Mouse (Mus musculus) Muller cell, postnatal 12 days (primary cell): ENCODE measurements around the gene Lingo1.

ENCODE experiments used
- DNase-seq: peaks from one replicate; pipeline ENCODE4 v3.0.0-alpha.2; 2015; ENCODE audit errors: inconsistent ontology term

The Lingo1 gene

GRCm38 (mm10) chr9:56678929-56679681 is 117.2 kb downstream of the Lingo1 start:
- DNase-seq: no peak

GRCm38 (mm10) chr9:56675696-56676095 is 120.6 kb downstream of the Lingo1 start:
- no peak for DNase-seq

- DNase-seq: no peak
Observed at GRCm38 (mm10) chr9:56669605-56670221, 126.6 kb downstream of the Lingo1 start.

GRCm38 (mm10) chr9:56664136-56664535 is 132.1 kb downstream of the Lingo1 start:
- DNase-seq: peak; percentile 23

- no peak for DNase-seq
Observed at GRCm38 (mm10) chr9:56662946-56663345, 133.3 kb downstream of the Lingo1 start.

DNA sequence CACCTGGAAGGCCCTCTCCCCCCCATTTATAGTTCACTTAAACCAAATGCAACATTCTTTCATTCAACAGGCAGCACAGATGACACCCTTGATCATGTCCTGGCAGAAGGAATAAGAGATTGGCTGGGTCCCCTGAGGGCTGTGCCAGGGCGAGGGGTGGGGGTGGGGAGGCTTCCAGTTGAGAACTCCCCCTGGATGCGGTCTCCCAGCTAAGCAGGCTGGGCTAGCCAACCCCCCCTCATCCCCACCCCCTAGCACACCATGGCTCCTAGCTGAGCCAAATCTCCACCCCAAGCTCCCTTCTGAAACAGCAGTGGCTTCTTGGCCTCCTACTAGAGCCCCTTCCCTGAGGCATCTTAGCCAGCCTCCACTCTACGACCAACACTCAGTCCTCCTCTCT is 133.9 kb downstream of the Lingo1 start:
- DNase-seq: no peak

- DNase-seq: no peak
Observed at GRCm38 (mm10) chr9:56661217-56661840, 134.9 kb downstream of the Lingo1 start.

- no peak for DNase-seq
Observed at GRCm38 (mm10) chr9:56658580-56658979, 137.7 kb downstream of the Lingo1 start.

- no peak for DNase-seq
Observed at GRCm38 (mm10) chr9:56657996-56658398, 138.3 kb downstream of the Lingo1 start.

- DNase-seq: no peak
Observed at GRCm38 (mm10) chr9:56656766-56657542, 139.3 kb downstream of the Lingo1 start.

DNA sequence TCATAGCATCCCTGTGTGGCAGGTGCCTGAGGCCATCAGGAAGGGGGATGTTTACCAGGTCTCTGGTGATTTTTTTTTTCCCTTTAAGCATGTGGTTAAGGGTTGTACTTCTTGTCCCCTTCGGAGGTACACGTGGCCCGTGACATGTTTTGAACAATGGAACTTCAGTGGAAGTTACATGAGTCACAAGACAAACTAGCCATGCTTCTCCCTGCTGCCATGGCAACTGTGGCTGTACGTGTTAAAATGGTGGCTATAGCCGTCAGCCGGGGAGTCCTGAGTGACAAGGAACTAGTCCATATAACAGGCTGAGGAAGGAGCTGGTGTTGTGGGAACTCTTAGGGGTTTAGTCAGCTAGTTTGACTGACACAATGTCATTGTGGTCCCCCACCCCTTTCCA is 141.1 kb downstream of the Lingo1 start:
- DNase-seq: no peak

DNA sequence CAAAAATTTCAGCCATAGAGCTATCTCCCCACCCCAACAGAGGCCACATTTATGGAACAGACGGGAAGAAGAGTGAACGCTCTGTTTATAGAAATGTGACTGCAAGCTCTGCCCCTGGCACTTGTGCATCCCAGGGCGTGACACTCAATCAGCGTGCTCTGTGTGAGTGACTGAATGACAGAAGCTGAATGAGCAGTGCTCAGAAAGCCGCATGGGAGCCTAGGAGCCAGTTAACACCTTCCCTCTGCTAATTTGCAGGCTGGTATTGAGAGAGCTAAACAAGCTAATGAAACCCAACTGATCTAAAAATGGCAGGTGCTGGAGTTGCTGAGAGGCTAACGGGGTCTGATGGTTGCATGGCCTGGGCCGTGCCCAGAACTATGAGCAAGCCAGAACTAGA is 143.7 kb downstream of the Lingo1 start:
- no peak for DNase-seq

DNA sequence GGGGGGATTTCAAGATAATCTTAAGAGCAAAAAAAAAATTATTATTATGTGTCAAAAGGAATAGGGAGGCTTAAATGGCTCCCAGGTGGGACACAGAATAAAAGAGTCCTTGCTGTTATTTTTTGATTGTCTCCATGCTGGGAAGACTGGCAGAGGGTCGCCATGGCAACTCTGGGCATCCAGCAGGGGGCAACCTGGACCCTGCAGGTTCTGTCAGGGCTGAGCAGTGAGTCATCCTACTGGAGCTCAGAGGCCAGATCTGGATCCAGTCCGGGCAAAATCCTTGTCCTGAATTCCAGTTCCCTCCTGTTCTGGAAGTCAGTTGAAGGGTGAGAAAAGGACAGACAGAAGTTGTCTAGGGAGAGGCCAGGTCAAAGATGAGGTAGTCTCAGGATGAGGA is 144.7 kb downstream of the Lingo1 start:
- no peak for DNase-seq

GRCm38 (mm10) chr9:56646227-56647025 is 149.8 kb downstream of the Lingo1 start:
- DNase-seq: no peak

- DNase-seq: peak; percentile 62
Observed at GRCm38 (mm10) chr9:56643474-56643873, 152.8 kb downstream of the Lingo1 start.

- DNase-seq: no peak
Observed at GRCm38 (mm10) chr9:56638226-56638905, 157.9 kb downstream of the Lingo1 start.

DNA sequence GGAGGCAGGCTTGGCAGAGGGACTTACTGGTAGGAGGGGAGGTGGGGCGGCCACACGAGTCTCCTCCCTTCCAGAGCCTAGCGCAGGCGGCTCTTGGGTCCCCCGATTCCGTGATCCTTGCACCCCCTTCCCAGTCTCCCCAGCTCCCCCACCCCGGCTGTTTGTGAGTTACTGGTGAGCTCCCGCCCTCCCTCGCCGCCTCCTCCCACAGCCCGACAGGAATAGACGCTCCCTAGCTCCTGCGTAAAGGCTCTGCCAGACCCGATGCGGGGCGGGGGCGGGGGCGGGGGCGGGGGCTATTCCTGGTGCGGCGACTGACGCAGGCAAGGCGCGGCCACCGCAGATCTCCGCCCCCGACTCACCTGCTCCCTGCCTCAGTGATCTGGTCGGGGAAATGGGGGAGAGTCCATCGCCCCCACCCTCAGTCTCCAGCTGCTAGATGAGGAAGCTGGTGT is 158.8 kb downstream of the Lingo1 start:
- DNase-seq: peak; percentile 30

- DNase-seq: peak; percentile 15
Observed at GRCm38 (mm10) chr9:56636766-56637402, 159.4 kb downstream of the Lingo1 start.

DNA sequence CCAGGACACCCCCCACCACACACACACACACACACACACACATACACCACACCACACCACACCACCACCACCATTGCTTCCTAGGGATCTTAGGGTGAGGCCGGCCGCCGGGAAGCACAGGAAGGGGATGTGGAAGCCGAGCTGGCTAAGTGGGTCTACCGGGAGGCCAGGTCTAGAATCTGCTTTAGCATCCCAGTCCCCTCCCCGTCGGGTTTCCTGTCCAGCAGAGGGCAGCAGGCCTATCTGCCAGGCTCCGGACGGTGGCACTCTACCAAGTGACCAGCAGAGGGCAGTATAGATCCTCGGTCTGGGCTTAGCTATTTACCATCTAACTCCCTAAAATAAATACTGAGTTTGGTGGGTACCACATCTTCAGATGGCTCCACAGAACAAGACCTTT is 160.1 kb downstream of the Lingo1 start:
- peak; percentile 83 for DNase-seq

DNA sequence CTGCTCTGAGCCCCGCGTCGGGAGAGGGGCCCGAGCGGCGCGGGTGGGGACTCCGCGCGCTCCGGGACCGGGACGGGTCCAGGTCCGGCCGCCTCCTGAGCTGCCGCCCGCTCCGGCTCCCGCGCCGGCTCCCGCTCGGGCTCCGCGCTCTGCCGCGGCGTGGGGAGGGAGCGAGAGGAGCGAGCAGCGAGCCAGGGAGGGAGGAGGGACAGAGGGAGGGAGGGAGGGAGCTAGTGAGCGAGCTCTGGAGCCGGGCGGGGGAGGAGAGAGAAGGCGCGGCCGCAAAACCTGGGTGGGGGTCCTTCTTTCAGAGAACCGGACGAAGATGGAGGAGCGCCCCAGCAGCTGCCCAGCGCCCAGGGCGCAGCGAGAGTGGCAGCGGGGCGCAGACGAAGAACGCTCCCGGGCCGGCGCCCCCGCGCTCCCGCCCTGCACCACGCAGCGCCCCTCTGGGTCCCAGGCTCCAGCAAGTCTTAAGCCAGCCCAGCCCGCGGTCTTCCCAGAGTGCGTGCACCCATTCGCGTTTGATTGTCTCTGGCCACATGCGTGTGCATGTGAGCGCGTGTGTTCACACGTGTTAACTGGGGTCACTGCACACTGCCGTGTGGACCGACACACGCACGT is 160.7 kb downstream of the Lingo1 start:
- peak; percentile 81 for DNase-seq
